Mouse (Mus musculus) C2C12 (cell line): Measurements from ENCODE around the gene Hspa1b.

Source experiments
- CTCF ChIP-seq: IDR thresholded peaks from one replicate; pipeline ENCODE4 v1.5.1; 2011; ENCODE audit not compliant: control insufficient read depth, insufficient read depth, insufficient read length
- MAX ChIP-seq: IDR thresholded peaks from one replicate; pipeline ENCODE4 v1.6.1; 2011; ENCODE audit warnings: mild to moderate bottlenecking, control low read depth

DNA sequence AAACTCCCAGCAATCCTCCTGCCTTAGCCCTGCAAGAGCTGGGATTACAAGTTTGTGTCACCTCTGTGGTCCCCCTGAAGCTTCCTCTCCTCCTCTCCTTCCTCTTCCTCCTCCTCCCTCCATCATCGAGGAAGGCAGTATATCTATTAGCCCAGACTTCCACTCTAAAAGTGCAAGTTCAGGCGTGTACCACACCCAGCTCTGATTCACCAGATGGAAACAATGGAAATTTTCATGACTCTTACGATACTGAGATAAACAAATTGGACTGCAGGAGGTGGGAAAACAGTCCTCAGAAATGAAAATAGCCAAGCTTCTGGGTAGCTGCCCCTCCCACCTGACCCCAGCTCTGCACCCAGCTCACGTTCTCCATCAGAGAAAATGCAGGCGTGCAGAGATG is 6.6 kb upstream of the Hspa1b start:
- no peak for TF ChIP-seq CTCF
- TF ChIP-seq MAX = no peak
